Mouse (Mus musculus) midbrain, postnatal 0 days (tissue): Measurements from ENCODE around the gene Cemip2. TPM values are rescaled to one million over a fixed set of nuclear protein-coding genes. Genes with fewer than 3 reads are reported as not detected.

Source experiments
- ATAC-seq: fragments of 200-750 bp; cut with Nextera tagmentation; 2 replicates; pipeline ENCODE4 v1.8.0; 2017; ENCODE audit warnings: moderate number of reproducible peaks, mild to moderate bottlenecking, moderate TSS enrichment, moderate library complexity; ENCODE audit not compliant: low FRiP score
- DNase-seq: peaks from one replicate; pipeline ENCODE4 v3.0.0-alpha.2; 2015; ENCODE audit warnings: low spot score
- H3K27ac ChIP-seq: fragments of 300-500 bp; sonication (generic); 2 replicates; pipeline ENCODE4 v1.5.1; 2014; ENCODE audit warnings: low read depth, mild to moderate bottlenecking, low read length, mixed read lengths
- H3K27me3 ChIP-seq: fragments of 300-500 bp; sonication (generic); 2 replicates; pipeline ENCODE4 v1.6.1; 2014; ENCODE audit warnings: low read length, control low read depth, mixed read lengths; ENCODE audit not compliant: insufficient read depth
- H3K36me3 ChIP-seq: fragments of 300-500 bp; sonication (generic); 2 replicates; pipeline ENCODE4 v1.6.1; 2014; ENCODE audit warnings: low read length, control low read depth, mixed read lengths; ENCODE audit not compliant: insufficient read depth
- H3K4me1 ChIP-seq: fragments of 300-500 bp; sonication (generic); 2 replicates; pipeline ENCODE4 v1.6.1; 2014; ENCODE audit warnings: mild to moderate bottlenecking, control low read depth, antibody characterized with exemption, low read length, mixed read lengths; ENCODE audit not compliant: insufficient read depth
- H3K4me2 ChIP-seq: fragments of 300-500 bp; sonication (generic); 2 replicates; pipeline ENCODE4 v1.6.1; 2014; ENCODE audit warnings: low read depth, mild to moderate bottlenecking, low read length, mixed read lengths; ENCODE audit not compliant: poor library complexity, severe bottlenecking
- H3K4me3 ChIP-seq: fragments of 300-500 bp; sonication (generic); 2 replicates; pipeline ENCODE4 v1.5.1; 2014; ENCODE audit warnings: low read depth, mild to moderate bottlenecking, low read length, moderate library complexity
- H3K9ac ChIP-seq: fragments of 300-500 bp; sonication (generic); replicated peaks from 2 replicates; pipeline ENCODE4 v1.6.1; 2014; ENCODE audit warnings: mild to moderate bottlenecking, low read length, moderate library complexity, mixed read lengths; ENCODE audit not compliant: poor library complexity, severe bottlenecking
- H3K9me3 ChIP-seq: fragments of 300-500 bp; sonication (generic); 2 replicates; pipeline ENCODE4 v1.6.1; 2016; ENCODE audit warnings: low read length, control low read depth
- CTCF ChIP-seq: IDR thresholded peaks from 2 replicates; pipeline ENCODE4 v1.5.1; 2016; ENCODE audit warnings: antibody characterized with exemption, mild to moderate bottlenecking
- WGBS: fragments of 180-500 bp; shearing (Covaris S2); extraction: QIAGEN DNeasy Blood & Tissue Kit; methylation state at CpG from one replicate; pipeline ENCODE4 v1.1.7; 2014; 5-methylcytosine and 5-hydroxymethylcytosine counted together
- polyA plus RNA-seq: library from polyadenylated mRNA; unstranded; fragments of >200 nt; fragmentation: Nextera tagmentation; extraction: Ambion mirVana; gene quantifications from 2 replicates; pipeline ENCODE4 v1.2.1, GENCODE M21; 2015
- total RNA-seq: library from RNA; depleted of rRNA; stranded (reverse); fragments of >200 nt; gene quantifications from 2 replicates; pipeline ENCODE4 v1.2.3, GENCODE M21; 2014

The Cemip2 gene
- total and polyA plus RNA-seq, 2 experiments from 2014 or later: 15.8 to 26.3 TPM

- Histone ChIP-seq H3K9me3 (no peaks in the 10 kb centered on the region), H3K9ac (no peak overlapping the region), H3K4me1 (peaks cover 18% of the 10 kb centered on the region; the same call in 1 of the 2 replicates), H3K27ac (no peak overlapping the region), H3K4me2 (no peak overlapping the region), H3K27me3 (no peaks in the 10 kb centered on the region), H3K36me3 (no peaks in the 10 kb centered on the region), H3K4me3 (no peak overlapping the region)
- no peak for TF ChIP-seq CTCF
- no peak for ATAC-seq
- DNase-seq: peak; percentile 36
- WGBS: 46% methylated on average over 6 of the region's 6 CpGs
Measured at GRCm38 (mm10) chr19:21787004-21787480, 8.9 kb downstream of the Cemip2 start.

GRCm38 (mm10) chr19:21788999-21789398 is 10.9 kb downstream of the Cemip2 start:
- Histone ChIP-seq H3K4me2 (peak overlapping the region; percentile 33; the same call in 1 of the 2 replicates), H3K27ac (peak overlapping the region; percentile 51), H3K9me3 (no peaks in the 10 kb centered on the region), H3K4me1 (peaks cover 13% of the 10 kb centered on the region; the same call in 1 of the 2 replicates), H3K9ac (no peak overlapping the region), H3K27me3 (no peaks in the 10 kb centered on the region), H3K4me3 (no peak overlapping the region), H3K36me3 (no peaks in the 10 kb centered on the region; the same call in 1 of the 2 replicates)
- no peak for TF ChIP-seq CTCF
- WGBS: 9% methylated on average over 8 of the region's 8 CpGs
- DNase-seq (no peak), ATAC-seq (no peak)

DNA sequence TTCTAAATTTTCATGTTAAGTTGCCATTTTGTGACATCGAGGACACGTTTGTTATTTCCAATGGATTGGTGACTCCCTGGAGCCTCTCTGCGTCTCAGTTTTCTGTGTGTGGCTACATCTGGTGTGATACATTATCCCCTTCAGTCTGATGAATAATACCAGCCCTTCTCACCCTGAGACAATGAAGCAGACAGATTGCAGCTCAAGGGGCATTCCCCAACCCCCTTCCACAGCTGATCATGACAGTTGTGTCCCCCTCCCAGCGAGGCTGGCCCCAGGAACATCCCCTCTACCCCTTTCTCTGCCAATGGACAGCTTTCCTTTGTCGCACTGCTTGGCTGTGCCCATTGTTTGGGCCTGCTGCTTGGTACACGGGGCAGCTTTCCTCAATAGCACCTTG is 11.5 kb downstream of the Cemip2 start:
- H3K27me3 ChIP-seq: no peaks in the 10 kb centered on the region
- H3K36me3 ChIP-seq: no peaks in the 10 kb centered on the region; the same call in 1 of the 2 replicates
- no peaks in the 10 kb centered on the region for H3K9me3 ChIP-seq
- no peak for TF ChIP-seq CTCF
- 16% methylated on average over 6 of the region's 6 CpGs for WGBS
- no peak overlapping the region for H3K9ac ChIP-seq
- H3K4me3 ChIP-seq: no peak overlapping the region
- H3K4me2 ChIP-seq: no peak overlapping the region
- H3K27ac ChIP-seq: peak overlapping the region; percentile 43; the same call in 1 of the 2 replicates
- no peak for ATAC-seq
- DNase-seq: peak; percentile 48
- 0 out of 2 replicates have a peak, but pooled peaks cover 9% of the 10 kb centered on the region for H3K4me1 ChIP-seq

GRCm38 (mm10) chr19:21791386-21791785 is 13.2 kb downstream of the Cemip2 start:
- Histone ChIP-seq H3K9ac (no peak overlapping the region), H3K4me2 (no peak overlapping the region), H3K36me3 (no peaks in the 10 kb centered on the region; the same call in 1 of the 2 replicates), H3K27me3 (no peaks in the 10 kb centered on the region), H3K27ac (no peak overlapping the region), H3K4me3 (no peak overlapping the region), H3K9me3 (no peaks in the 10 kb centered on the region), H3K4me1 (0 out of 2 replicates have a peak, but pooled peaks cover 5% of the 10 kb centered on the region)
- no peak for TF ChIP-seq CTCF
- WGBS: 61% methylated on average over 3 of the region's 3 CpGs
- DNase-seq: no peak
- no peak for ATAC-seq

DNA sequence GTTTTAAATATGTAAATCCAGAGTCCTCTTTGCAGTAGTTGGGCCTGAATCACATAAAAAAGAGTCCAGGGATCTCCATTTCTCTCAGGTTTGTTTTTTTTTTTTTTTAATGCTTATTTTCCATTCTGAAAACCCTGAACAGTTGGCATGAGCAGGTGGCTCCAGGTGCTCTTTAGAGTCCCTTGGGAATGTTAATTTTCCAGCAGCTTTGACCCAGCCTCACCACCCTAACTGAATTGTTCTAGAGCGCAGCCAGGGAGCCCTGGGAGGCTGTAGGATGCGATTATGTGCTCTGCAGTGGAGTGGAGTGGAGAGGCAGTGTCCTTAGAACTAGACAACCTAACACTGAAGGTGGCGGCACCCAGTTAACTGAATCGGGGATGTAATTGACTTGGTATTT is 13.7 kb downstream of the Cemip2 start:
- 75% methylated on average over 4 of the region's 4 CpGs for WGBS
- H3K4me1 ChIP-seq: 0 out of 2 replicates have a peak, but pooled peaks cover 5% of the 10 kb centered on the region
- no peak overlapping the region for H3K4me2 ChIP-seq
- ATAC-seq (no peak), DNase-seq (no peak)
- H3K27me3 ChIP-seq: no peaks in the 10 kb centered on the region
- H3K9ac ChIP-seq: no peak overlapping the region
- no peak for TF ChIP-seq CTCF
- no peaks in the 10 kb centered on the region; the same call in 1 of the 2 replicates for H3K36me3 ChIP-seq
- H3K27ac ChIP-seq: no peak overlapping the region
- no peaks in the 10 kb centered on the region for H3K9me3 ChIP-seq
- no peak overlapping the region for H3K4me3 ChIP-seq

DNA sequence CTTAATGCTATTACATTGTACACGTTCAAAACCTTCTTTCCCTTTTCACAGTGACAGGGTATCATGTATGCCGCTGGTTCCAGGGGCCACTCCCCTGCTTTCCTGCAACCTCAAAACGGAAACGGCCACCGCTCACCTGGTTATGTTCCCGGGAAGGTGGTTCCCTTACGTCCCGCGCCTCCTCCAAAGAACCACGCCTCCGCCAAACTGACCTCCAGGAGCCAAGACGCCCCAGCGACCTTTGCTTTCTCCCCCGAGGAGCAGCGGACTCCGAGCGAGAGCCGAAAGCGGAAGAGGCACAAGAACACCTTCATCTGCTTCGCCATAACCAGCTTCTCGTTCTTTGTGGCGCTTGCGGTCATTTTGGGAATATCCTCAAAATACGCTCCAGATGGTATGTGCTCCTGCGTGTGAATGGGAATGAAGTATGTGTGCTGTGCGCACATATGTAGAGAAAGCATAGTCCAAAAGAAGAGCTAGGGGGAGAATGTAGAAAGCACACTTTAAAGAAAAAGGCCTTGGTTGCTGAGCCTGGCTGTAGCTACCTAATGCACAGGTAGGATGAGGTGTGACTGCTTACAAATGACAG is 14.5 kb downstream of the Cemip2 start:
- Histone ChIP-seq H3K4me3 (no peak overlapping the region), H3K4me1 (0 out of 2 replicates have a peak, but pooled peaks cover 2% of the 10 kb centered on the region), H3K4me2 (no peak overlapping the region), H3K9me3 (no peaks in the 10 kb centered on the region), H3K27ac (no peak overlapping the region), H3K36me3 (peaks cover 5% of the 10 kb centered on the region), H3K27me3 (no peaks in the 10 kb centered on the region), H3K9ac (no peak overlapping the region)
- DNase-seq (no peak), ATAC-seq (no peak)
- no peak for TF ChIP-seq CTCF
- 94% methylated on average over 26 of the region's 26 CpGs for WGBS
